Mouse (Mus musculus) heart, embryonic 10.5 days (tissue): ENCODE measurements around the gene Senp7. TPM values are rescaled to one million over a fixed set of nuclear protein-coding genes. Genes with fewer than 3 reads are reported as not detected.
"Not testable (repeated sequence)": the region's sequence is repeated elsewhere in the genome, so short reads cannot be mapped to it uniquely, and the experiment has no call there.

Experiments used
- DNase-seq: peaks from one replicate; pipeline ENCODE4 v3.0.0-alpha.2; 2017; ENCODE audit warnings: low spot score
- H3K27ac ChIP-seq: fragments of 300-500 bp; sonication (generic); 2 replicates; pipeline ENCODE4 v1.5.1; 2016; ENCODE audit warnings: mild to moderate bottlenecking
- H3K27me3 ChIP-seq: fragments of 300-500 bp; sonication (generic); 2 replicates; pipeline ENCODE4 v1.6.1; 2016; ENCODE audit warnings: mild to moderate bottlenecking; ENCODE audit not compliant: poor library complexity, insufficient read depth, severe bottlenecking
- H3K36me3 ChIP-seq: fragments of 300-500 bp; sonication (generic); 2 replicates; pipeline ENCODE4 v1.6.1; 2016; ENCODE audit warnings: mild to moderate bottlenecking, moderate library complexity
- H3K4me1 ChIP-seq: fragments of 300-500 bp; sonication (generic); 2 replicates; pipeline ENCODE4 v1.6.1; 2016; ENCODE audit warnings: mild to moderate bottlenecking
- H3K4me3 ChIP-seq: fragments of 300-500 bp; sonication (generic); 2 replicates; pipeline ENCODE4 v1.5.1; 2016; ENCODE audit warnings: mild to moderate bottlenecking, moderate library complexity
- H3K9me3 ChIP-seq: fragments of 300-500 bp; sonication (generic); 2 replicates; pipeline ENCODE4 v1.6.1; 2016; ENCODE audit warnings: mild to moderate bottlenecking, moderate library complexity
- whole genome bisulfite sequencing: fragments of 180-500 bp; shearing (Covaris S2); methylation state at CpG from one replicate; pipeline ENCODE4 v1.1.7; 2016; 5-methylcytosine and 5-hydroxymethylcytosine counted together
- polyA plus RNA-seq: library from polyadenylated mRNA; unstranded; fragments of >200 nt; fragmentation: Nextera tagmentation; extraction: Ambion mirVana; gene quantifications from 2 replicates; pipeline ENCODE4 v1.2.1, GENCODE M21; 2016

The Senp7 gene
- polyA plus RNA-seq = 22.4 and 23.3 TPM in 2 replicates

- DNase-seq = not testable (repeated sequence)
Observed at GRCm38 (mm10) chr16:56048038-56048437, at the start of gene Senp7. Gene Senp7, plus strand, starts transcription at chr16:56048338.

DNA sequence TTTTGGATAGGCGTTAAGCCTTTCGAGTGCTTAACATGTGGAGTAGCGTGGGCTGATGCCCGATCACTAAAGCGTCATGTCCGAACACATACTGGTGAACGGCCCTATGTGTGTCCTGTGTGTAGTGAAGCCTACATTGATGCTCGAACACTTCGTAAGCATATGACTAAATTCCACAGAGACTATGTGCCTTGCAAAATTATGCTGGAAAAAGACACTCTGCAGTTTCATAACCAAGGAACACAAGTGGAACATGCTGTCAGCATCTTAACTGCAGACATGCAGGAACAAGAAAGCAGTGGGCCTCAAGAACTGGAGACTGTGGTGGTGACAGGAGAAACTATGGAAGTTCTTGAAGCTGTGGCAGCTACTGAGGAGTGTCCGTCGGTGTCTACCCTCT, 41.3 kb upstream of the Senp7 start:
- 93% methylated on average over 11 of the region's 11 CpGs for WGBS
- H3K27ac ChIP-seq = no peak overlapping the region
- no peaks in the 10 kb centered on the region for H3K4me1 ChIP-seq
- H3K27me3 ChIP-seq = no peaks in the 10 kb centered on the region
- H3K4me3 ChIP-seq = no peak overlapping the region
- peaks cover 56% of the 10 kb centered on the region for H3K36me3 ChIP-seq
- no peaks in the 10 kb centered on the region for H3K9me3 ChIP-seq
- DNase-seq = no peak

More at GRCm38 (mm10) chr16:56048038-56048437, at the start of gene Senp7:
- WGBS = no CpG with 5 or more reads among the region's 4 CpGs
- H3K4me1 ChIP-seq, H3K9me3 ChIP-seq, H3K4me3 ChIP-seq, H3K27me3 ChIP-seq, H3K27ac ChIP-seq, H3K36me3 ChIP-seq: not testable (repeated sequence)

GRCm38 (mm10) chr16:56008862-56009261, 39.3 kb upstream of the Senp7 start:
- Histone ChIP-seq H3K27me3 (no peaks in the 10 kb centered on the region), H3K9me3 (no peaks in the 10 kb centered on the region), H3K27ac (no peak overlapping the region), H3K4me1 (no peaks in the 10 kb centered on the region), H3K4me3 (no peak overlapping the region), H3K36me3 (peaks cover 57% of the 10 kb centered on the region)
- no peak for DNase-seq
- WGBS = 93% methylated on average over 1 of the region's 1 CpGs

- no peaks in the 10 kb centered on the region for H3K27me3 ChIP-seq
- 88% methylated on average over 10 of the region's 10 CpGs for WGBS
- no peak for DNase-seq
- no peaks in the 10 kb centered on the region for H3K4me1 ChIP-seq
- peaks cover 47% of the 10 kb centered on the region for H3K36me3 ChIP-seq
- H3K4me3 ChIP-seq = no peak overlapping the region
- H3K27ac ChIP-seq = no peak overlapping the region
- no peaks in the 10 kb centered on the region for H3K9me3 ChIP-seq
Observed at GRCm38 (mm10) chr16:56012789-56013743, 35.1 kb upstream of the Senp7 start.

DNA sequence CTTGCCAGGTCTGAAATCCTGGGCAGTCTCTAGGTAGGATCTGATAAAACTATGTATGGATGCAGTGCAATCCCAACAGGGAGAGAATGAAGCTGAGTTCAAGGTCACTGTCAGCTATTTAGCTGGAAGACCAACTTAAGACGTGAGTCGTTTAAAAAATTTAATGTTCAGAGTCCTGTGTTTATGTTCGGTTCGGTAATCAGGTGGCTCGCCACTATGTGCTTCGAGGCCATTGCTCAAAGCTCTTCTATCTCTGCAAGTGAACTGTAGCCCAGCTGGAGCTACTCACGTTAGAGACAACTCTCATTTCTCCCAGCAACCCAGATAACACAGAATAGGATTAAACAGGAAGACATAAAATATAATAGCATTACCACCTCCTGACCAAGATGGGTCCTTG, 34.1 kb upstream of the Senp7 start:
- Histone ChIP-seq H3K9me3 (no peaks in the 10 kb centered on the region), H3K4me3 (no peak overlapping the region), H3K4me1 (no peaks in the 10 kb centered on the region), H3K27me3 (no peaks in the 10 kb centered on the region), H3K27ac (no peak overlapping the region), H3K36me3 (peaks cover 57% of the 10 kb centered on the region)
- WGBS = 89% methylated on average over 7 of the region's 7 CpGs
- DNase-seq = no peak

- H3K27me3 ChIP-seq = no peaks in the 10 kb centered on the region
- no peak overlapping the region for H3K27ac ChIP-seq
- peak; percentile 54 for DNase-seq
- no peak overlapping the region for H3K4me3 ChIP-seq
- H3K36me3 ChIP-seq = peaks cover 60% of the 10 kb centered on the region
- H3K4me1 ChIP-seq = no peaks in the 10 kb centered on the region
- WGBS = 94% methylated on average over 7 of the region's 7 CpGs
- no peaks in the 10 kb centered on the region for H3K9me3 ChIP-seq
Observed at GRCm38 (mm10) chr16:56019660-56020059, 28.5 kb upstream of the Senp7 start.

GRCm38 (mm10) chr16:56027854-56028629, 20.1 kb upstream of the Senp7 start:
- H3K36me3 ChIP-seq = peaks cover 22% of the 10 kb centered on the region
- peaks cover 16% of the 10 kb centered on the region for H3K4me1 ChIP-seq
- H3K4me3 ChIP-seq = peak overlapping the region; percentile 93
- peak overlapping the region; percentile 97; the same call in 1 of the 2 replicates for H3K27ac ChIP-seq
- no peaks in the 10 kb centered on the region for H3K27me3 ChIP-seq
- no peaks in the 10 kb centered on the region for H3K9me3 ChIP-seq
- 45% methylated on average over 12 of the region's 12 CpGs for WGBS
- DNase-seq = peak; percentile 25

DNA sequence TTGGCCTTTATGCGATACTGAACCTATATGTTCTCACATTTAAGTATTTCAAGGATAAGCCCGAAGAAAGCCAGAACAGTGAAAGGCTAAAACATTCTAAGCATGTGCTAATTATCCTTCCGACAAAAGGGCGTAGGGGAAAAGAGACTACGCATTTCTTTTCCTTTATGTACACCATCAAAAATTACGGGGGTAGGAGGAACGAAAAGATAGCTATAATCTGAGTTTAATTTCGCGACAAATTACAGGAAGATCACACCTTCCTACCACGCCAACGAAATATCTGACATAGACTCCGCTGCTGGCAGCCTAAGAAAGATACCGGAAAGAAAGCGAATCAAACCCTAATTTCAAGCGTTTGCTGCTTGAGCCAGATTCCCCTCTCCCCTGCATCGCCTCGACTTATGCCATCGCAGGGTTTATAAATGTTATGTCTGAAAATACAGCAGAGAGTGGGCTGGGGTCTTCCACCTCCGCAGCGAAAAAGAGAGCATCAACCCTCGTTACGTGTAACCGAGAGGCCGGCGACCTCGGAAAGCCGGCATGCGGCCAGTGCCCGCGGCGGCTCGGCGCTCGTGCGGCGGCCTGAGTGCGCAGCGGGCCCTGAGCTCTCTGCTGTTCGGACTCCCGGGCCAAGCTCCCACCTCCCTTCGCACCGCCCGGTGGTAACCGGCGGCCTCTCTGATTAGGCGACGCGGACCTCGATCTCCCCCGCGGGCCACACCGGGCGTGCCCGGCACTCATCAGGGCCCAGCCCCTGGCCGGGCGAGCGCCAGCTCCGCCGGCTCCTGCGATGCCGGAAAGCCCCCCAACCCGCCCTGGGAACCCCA, 19.2 kb upstream of the Senp7 start:
- H3K27me3 ChIP-seq = no peaks in the 10 kb centered on the region
- peak overlapping the region; percentile 93 for H3K4me3 ChIP-seq
- peaks cover 16% of the 10 kb centered on the region for H3K4me1 ChIP-seq
- H3K27ac ChIP-seq = peak overlapping the region; percentile 97
- H3K36me3 ChIP-seq = peaks cover 31% of the 10 kb centered on the region
- no peak for DNase-seq
- under 1% methylated on average over 62 of the region's 62 CpGs for WGBS
- H3K9me3 ChIP-seq = no peaks in the 10 kb centered on the region

DNA sequence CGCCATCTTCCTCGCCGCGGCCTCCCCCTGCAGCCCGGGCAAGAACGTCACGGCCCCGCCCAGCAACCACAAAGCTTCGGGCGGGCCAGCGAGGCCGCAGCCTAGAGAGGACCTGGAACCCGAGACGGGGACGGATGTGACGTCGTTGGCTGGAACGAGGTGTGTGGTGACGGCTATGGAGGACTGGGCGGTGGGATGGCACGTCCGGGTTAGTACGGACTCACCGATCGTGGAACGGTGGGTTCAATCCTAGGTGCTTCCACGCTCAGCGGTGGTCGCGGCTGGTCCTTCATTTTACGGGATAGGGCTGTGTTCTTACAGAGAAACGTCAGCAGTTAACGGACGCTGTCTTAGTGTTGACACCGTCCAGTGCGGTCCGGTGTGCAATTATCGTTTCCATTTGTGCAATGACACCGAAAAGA, 18.5 kb upstream of the Senp7 start, which contains the start of gene Pcnp:
TSS of gene Pcnp (minus strand) at position 79 of the 422 bp plus-strand sequence.
- no peaks in the 10 kb centered on the region for H3K27me3 ChIP-seq
- DNase-seq = peak; percentile 99
- peak within 1 kb of the TSS; percentile 93 for H3K4me3 ChIP-seq
- H3K36me3 ChIP-seq = peaks cover 35% of the 10 kb centered on the region
- WGBS = under 1% methylated on average over 39 of the region's 39 CpGs
- H3K4me1 ChIP-seq = peaks cover 16% of the 10 kb centered on the region
- H3K27ac ChIP-seq = peak within 1 kb of the TSS; percentile 97
- no peaks in the 10 kb centered on the region for H3K9me3 ChIP-seq

DNA sequence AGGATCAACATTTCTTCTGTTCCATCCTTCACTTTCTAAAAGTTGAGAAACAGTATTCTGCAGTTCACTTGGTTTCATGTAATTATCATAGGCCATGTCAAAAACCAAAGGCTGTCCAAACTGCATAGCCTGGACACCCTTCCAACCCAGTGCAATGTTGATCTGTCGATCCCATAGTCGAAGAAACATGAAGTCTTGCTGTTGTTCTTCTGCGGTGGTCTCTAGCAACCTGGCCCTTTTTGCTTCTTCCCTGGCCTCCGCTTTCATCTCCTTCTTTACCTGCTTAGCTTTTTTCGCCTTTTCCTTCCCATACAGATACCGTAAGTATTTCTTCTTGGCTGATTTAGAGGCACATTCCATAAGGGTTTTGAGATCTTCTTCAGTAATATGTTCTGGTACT, 13.6 kb upstream of the Senp7 start:
- Histone ChIP-seq H3K4me3 (no peak overlapping the region), H3K27me3 (no peaks in the 10 kb centered on the region), H3K36me3 (peaks cover 28% of the 10 kb centered on the region), H3K27ac (no peak overlapping the region), H3K9me3 (no peaks in the 10 kb centered on the region), H3K4me1 (peaks cover 15% of the 10 kb centered on the region; the same call in 1 of the 2 replicates)
- WGBS = 94% methylated on average over 6 of the region's 6 CpGs
- DNase-seq = peak; percentile 55

GRCm38 (mm10) chr16:56036501-56036900, 11.6 kb upstream of the Senp7 start:
- peaks cover 28% of the 10 kb centered on the region for H3K36me3 ChIP-seq
- no peak overlapping the region for H3K27ac ChIP-seq
- no peaks in the 10 kb centered on the region for H3K9me3 ChIP-seq
- 62% methylated on average over 6 of the region's 6 CpGs for WGBS
- peaks cover 8% of the 10 kb centered on the region; the same call in 1 of the 2 replicates for H3K4me1 ChIP-seq
- DNase-seq = no peak
- peak overlapping the region; percentile 94 for H3K4me3 ChIP-seq
- no peaks in the 10 kb centered on the region for H3K27me3 ChIP-seq
